Comparison of ENCODE assay signal across 7 mouse cellular contexts in the genomic region with DNA sequence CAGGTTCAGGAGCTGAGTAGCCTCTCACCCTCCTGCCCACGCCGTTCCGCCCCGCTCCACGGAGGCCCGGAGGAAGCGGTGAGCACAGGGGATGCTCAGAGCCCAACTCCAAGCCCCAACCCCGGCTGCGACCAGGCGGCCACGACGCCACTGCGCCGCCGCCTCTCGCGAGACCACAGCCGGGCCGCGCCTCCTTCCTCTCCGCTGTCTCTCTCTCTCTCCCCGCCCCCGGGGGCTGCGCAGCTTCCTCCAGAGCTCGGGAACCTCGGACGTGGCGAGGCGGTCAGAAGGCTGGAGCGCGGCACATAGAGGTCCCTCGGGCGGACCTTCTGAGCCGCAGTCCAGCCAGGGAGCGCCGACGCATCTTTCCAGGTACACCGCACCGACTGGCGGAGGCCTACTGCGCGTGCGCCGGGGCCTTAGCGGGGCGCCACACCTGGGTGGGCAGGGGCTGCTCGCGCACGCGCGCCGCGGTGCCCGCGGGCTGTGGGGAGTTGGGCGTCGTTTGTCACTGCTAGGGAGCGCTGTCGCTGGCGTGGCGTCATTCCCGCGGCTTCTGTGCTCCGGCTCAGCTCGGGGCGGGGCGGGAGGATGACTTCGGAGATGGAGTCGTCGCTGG. TPM values are rescaled to one million over a fixed set of nuclear protein-coding genes. Genes with fewer than 3 reads are reported as not detected.
DNase-seq lines count a peak whose midpoint lies in the region; ATAC-seq and TF ChIP-seq lines count a peak whose summit lies in the region.

Gene Rab33b (plus strand): TSS at position 180 of the 619 bp plus-strand sequence.

- peaks cover 17% of the 10 kb centered on the region for H3K36me3 ChIP-seq in embryonic facial prominence, embryonic 10.5 days (replicated peaks)
- H3K36me3 ChIP-seq in intestine, postnatal 0 days (ENCODE audit: control insufficient read depth, insufficient read depth) = no peaks in the 10 kb centered on the region
- H3K36me3 ChIP-seq in midbrain, embryonic 12.5 days = 0 out of 2 replicates have a peak, but pooled peaks cover 4% of the 10 kb centered on the region
- peaks cover 1% of the 10 kb centered on the region; the same call in 1 of the 2 replicates for H3K36me3 ChIP-seq in small intestine, adult 2 months (ENCODE audit: control insufficient read depth, insufficient read depth, low read length)

- peak; percentile 85 for TF ChIP-seq POLR2A in small intestine, adult 2 months (IDR thresholded peaks at IDR 0.05; ENCODE audit: low read depth, low read length)

- peak within 1 kb of the TSS; percentile 84 for H3K4me3 ChIP-seq in embryonic facial prominence, embryonic 10.5 days
- H3K4me3 ChIP-seq in intestine, postnatal 0 days (ENCODE audit: low read depth, low read length) = peak within 1 kb of the TSS; percentile 91
- peak within 1 kb of the TSS; percentile 74 for H3K4me3 ChIP-seq in midbrain, embryonic 12.5 days
- peak within 1 kb of the TSS; percentile 70 for H3K4me3 ChIP-seq in small intestine, adult 2 months (ENCODE audit: low read depth, low read length)

- peak; percentile 64 for TF ChIP-seq CTCF in intestine, postnatal 0 days (IDR thresholded peaks at IDR 0.05; ENCODE audit: low read depth)
- TF ChIP-seq CTCF in small intestine, adult 2 months (IDR thresholded peaks at IDR 0.05; ENCODE audit: extremely low read depth, insufficient read length, insufficient replicate concordance, low read depth, low read length) = no peak

- no peaks in the 10 kb centered on the region for H3K27me3 ChIP-seq in embryonic facial prominence, embryonic 10.5 days (replicated peaks; ENCODE audit: low read depth, poor library complexity, severe bottlenecking)
- no peaks in the 10 kb centered on the region for H3K27me3 ChIP-seq in intestine, postnatal 0 days (replicated peaks; ENCODE audit: control insufficient read depth, insufficient read depth, low read length)
- H3K27me3 ChIP-seq in midbrain, embryonic 12.5 days = no peaks in the 10 kb centered on the region
- no peaks in the 10 kb centered on the region for H3K27me3 ChIP-seq in small intestine, adult 2 months (ENCODE audit: control insufficient read depth, insufficient read depth, low read length)

- peak within 1 kb of the TSS; percentile 94 for H3K27ac ChIP-seq in embryonic facial prominence, embryonic 10.5 days (replicated peaks)
- H3K27ac ChIP-seq in intestine, postnatal 0 days (ENCODE audit: low read depth, low read length) = peak within 1 kb of the TSS; percentile 85
- H3K27ac ChIP-seq in midbrain, embryonic 12.5 days (replicated peaks) = peak within 1 kb of the TSS; percentile 92
- H3K27ac ChIP-seq in small intestine, adult 2 months (ENCODE audit: insufficient read depth, low read depth, low read length) = peak within 1 kb of the TSS; percentile 93

- whole genome bisulfite sequencing in embryonic facial prominence, embryonic 10.5 days = under 1% methylated on average over 70 of the region's 70 CpGs
- under 1% methylated on average over 67 of the region's 70 CpGs for WGBS in intestine, postnatal 0 days
- WGBS in midbrain, embryonic 12.5 days = under 1% methylated on average over 68 of the region's 70 CpGs
- WGBS in small intestine, adult 2 months = under 1% methylated on average over 69 of the region's 70 CpGs

- peak within 1 kb of the TSS; percentile 78 for H3K4me2 ChIP-seq in intestine, postnatal 0 days (replicated peaks; ENCODE audit: low read depth)
- peak within 1 kb of the TSS; percentile 84 for H3K4me2 ChIP-seq in midbrain, embryonic 12.5 days (replicated peaks)

- peaks cover 27% of the 10 kb centered on the region for H3K4me1 ChIP-seq in embryonic facial prominence, embryonic 10.5 days
- no peaks in the 10 kb centered on the region for H3K4me1 ChIP-seq in intestine, postnatal 0 days (replicated peaks; ENCODE audit: control insufficient read depth, insufficient read depth, low read length)
- peaks cover 23% of the 10 kb centered on the region for H3K4me1 ChIP-seq in midbrain, embryonic 12.5 days
- peaks cover 4% of the 10 kb centered on the region; the same call in 1 of the 2 replicates for H3K4me1 ChIP-seq in small intestine, adult 2 months (ENCODE audit: control insufficient read depth, insufficient read depth, insufficient read length, low read length)

- ATAC-seq in intestine, postnatal 0 days = peak; percentile 98
- ATAC-seq in midbrain, embryonic 12.5 days (ENCODE audit: low FRiP score, low read depth) = peak; percentile 92

- peak; percentile 97 for DNase-seq in adrenal gland, postnatal 10 days
- peak; percentile 98 for DNase-seq in embryonic facial prominence, embryonic 10.5 days (ENCODE audit: low spot score)
- peak; percentile 66 for DNase-seq in gonadal fat pad, adult 2 months (ENCODE audit: low read depth)
- DNase-seq in left cerebral cortex, postnatal 4 days = peak; percentile 97

- H3K9ac ChIP-seq in intestine, postnatal 0 days (ENCODE audit: low read depth, low read length) = peak within 1 kb of the TSS; percentile 70
- peak within 1 kb of the TSS; percentile 82 for H3K9ac ChIP-seq in midbrain, embryonic 12.5 days (replicated peaks)

- intact Hi-C loops in left cerebral cortex, postnatal 4 days (cut with DNase I) = loop anchor here (10.0 kb wide), 1 partner anchor 161 kb away; no protein-coding TSS in a partner anchor

- H3K9me3 ChIP-seq in embryonic facial prominence, embryonic 10.5 days = no peaks in the 10 kb centered on the region
- no peaks in the 10 kb centered on the region for H3K9me3 ChIP-seq in intestine, postnatal 0 days (ENCODE audit: control insufficient read depth)
- H3K9me3 ChIP-seq in midbrain, embryonic 12.5 days = no peaks in the 10 kb centered on the region

RNA-seq across cellular contexts. Expression of gene Rab33b, which starts in this region (rescaled TPM):
- total RNA-seq in adrenal gland, postnatal 10 days (2021) = 10 to 100 TPM; 13.8 to 14.6 TPM
- polyA plus RNA-seq in embryonic facial prominence, embryonic 10.5 days (2016; fragmentation: Nextera tagmentation; extraction: Ambion mirVana) = 14.2 and 15.3 TPM in 2 replicates
- polyA plus RNA-seq in gonadal fat pad, adult 2 months (2012; rRNA removed) = 8.8 and 11.8 TPM in 2 replicates
- polyA plus RNA-seq in intestine, postnatal 0 days (2015; fragmentation: Nextera tagmentation; extraction: Ambion mirVana) = 16.3 and 17.8 TPM in 2 replicates
- 10 to 100 TPM; 33.3 to 34.3 TPM for total RNA-seq in left cerebral cortex, postnatal 4 days (2021)
- polyA plus RNA-seq in midbrain, embryonic 12.5 days (2016; fragmentation: Nextera tagmentation; extraction: Ambion mirVana) = 17.9 and 19.7 TPM in 2 replicates
- 4.3 and 5.8 TPM in 2 replicates for polyA plus RNA-seq in small intestine, adult 2 months (2012; rRNA removed)

Comparison
In these comparisons a context has a peak if more than half of its experiments do, and no peak if none do; other contexts are left out.
1. Peak in every context shown above with its lines: DNase-seq, ATAC-seq, H3K4me3 ChIP-seq and H3K27ac ChIP-seq.